In genomic region chr9:59941885-59942350, GRCm38 (mm10) we compare ENCODE assay signal across 14 mouse cellular contexts. TPM values are rescaled to one million over a fixed set of nuclear protein-coding genes. Genes with fewer than 3 reads are reported as not detected.
DNase-seq lines count a peak whose midpoint lies in the region; ATAC-seq and TF ChIP-seq lines count a peak whose summit lies in the region.
"Had no signal": no experiment of that assay in that cellular context is flagged by ENCODE, and none has a peak within 500 bp of the region (broad histone marks: within the 10 kb centered on the region; RNA-seq: fewer than 3 reads in every experiment).

No protein-coding gene starts in this region.

- H3K4me2 ChIP-seq in limb, embryonic 11.5 days (ENCODE audit: low read depth, severe bottlenecking) = no peak overlapping the region

- TF ChIP-seq CTCF in small intestine, adult 2 months (IDR thresholded peaks at IDR 0.05; ENCODE audit: extremely low read depth, insufficient read length, insufficient replicate concordance, low read depth, low read length) = no peak

- no peaks in the 10 kb centered on the region for H3K36me3 ChIP-seq in limb, embryonic 11.5 days (ENCODE audit: control insufficient read depth, insufficient read depth, low read length)
- H3K36me3 ChIP-seq in limb, embryonic 10.5 days = no peaks in the 10 kb centered on the region
- no peaks in the 10 kb centered on the region for H3K36me3 ChIP-seq in small intestine, adult 2 months (ENCODE audit: control insufficient read depth, insufficient read depth, low read length)

- no peak overlapping the region for H3K9ac ChIP-seq in limb, embryonic 11.5 days (ENCODE audit: low read length)

- 59% methylated on average over 9 of the region's 9 CpGs for WGBS in limb, embryonic 11.5 days
- 67% methylated on average over 9 of the region's 9 CpGs for WGBS in limb, embryonic 10.5 days
- WGBS in small intestine, adult 2 months = 9% methylated on average over 9 of the region's 9 CpGs

- no peak for ATAC-seq in limb, embryonic 11.5 days (ENCODE audit: insufficient number of reproducible peaks, low FRiP score, low TSS enrichment, low read depth)
- peak; percentile 78 for ATAC-seq in CD4-positive, CD25-positive, alpha-beta regulatory T cell, adult 4 months
- no peak for ATAC-seq in megakaryocyte-erythroid progenitor cell, adult 5-6 weeks (replicated peaks; ENCODE audit: low FRiP score, low TSS enrichment, poor library complexity, severe bottlenecking)
- ATAC-seq: hindbrain, postnatal 0 days had no signal

- no peaks in the 10 kb centered on the region for H3K9me3 ChIP-seq in limb, embryonic 11.5 days (ENCODE audit: control insufficient read depth, low read length)
- no peaks in the 10 kb centered on the region for H3K9me3 ChIP-seq in limb, embryonic 10.5 days (replicated peaks)

- intact Hi-C loops in gastrocnemius, postnatal 36 days (cut with DNase I) = no loop called here

- H3K27ac ChIP-seq in limb, embryonic 11.5 days (replicated peaks; ENCODE audit: low read depth, low read length) = peak overlapping the region; percentile 51; the same call in 1 of the 2 replicates
- H3K27ac ChIP-seq in limb, embryonic 10.5 days = no peak overlapping the region; the same call in 1 of the 2 replicates
- H3K27ac ChIP-seq in small intestine, adult 2 months (ENCODE audit: insufficient read depth, low read depth, low read length) = peak overlapping the region; percentile 35; the same call in 1 of the 2 replicates
- H3K27ac ChIP-seq: hindbrain, postnatal 0 days; left cerebral cortex, adult 2 months; macrophage had no signal

- H3K4me3 ChIP-seq in limb, embryonic 11.5 days (ENCODE audit: low read depth, low read length) = no peak overlapping the region
- no peak overlapping the region for H3K4me3 ChIP-seq in limb, embryonic 10.5 days
- no peak overlapping the region for H3K4me3 ChIP-seq in small intestine, adult 2 months (ENCODE audit: low read depth, low read length)
- H3K4me3 ChIP-seq: left cerebral cortex, adult 2 months had no signal

- TF ChIP-seq POLR2A in small intestine, adult 2 months (IDR thresholded peaks at IDR 0.05; ENCODE audit: low read depth, low read length) = no peak

- H3K4me1 ChIP-seq in limb, embryonic 11.5 days (ENCODE audit: control insufficient read depth, insufficient read depth, low read length) = peaks cover 12% of the 10 kb centered on the region
- H3K4me1 ChIP-seq in limb, embryonic 10.5 days = peaks cover 46% of the 10 kb centered on the region
- H3K4me1 ChIP-seq in small intestine, adult 2 months (ENCODE audit: control insufficient read depth, insufficient read depth, insufficient read length, low read length) = peaks cover 13% of the 10 kb centered on the region; the same call in 1 of the 2 replicates

- no peaks in the 10 kb centered on the region for H3K27me3 ChIP-seq in limb, embryonic 11.5 days (ENCODE audit: control insufficient read depth, insufficient read depth, low read length)
- H3K27me3 ChIP-seq in limb, embryonic 10.5 days (ENCODE audit: low read depth, poor library complexity, severe bottlenecking) = no peaks in the 10 kb centered on the region
- H3K27me3 ChIP-seq in small intestine, adult 2 months (ENCODE audit: control insufficient read depth, insufficient read depth, low read length) = no peaks in the 10 kb centered on the region

- no peak for DNase-seq in limb, embryonic 11.5 days (ENCODE audit: low spot score)
- DNase-seq in limb, embryonic 10.5 days (ENCODE audit: low spot score) = no peak
- DNase-seq in induced T-regulatory cell, adult 2 months (ENCODE audit: low read depth) = peak; percentile 94
- DNase-seq in gastrocnemius, postnatal 36 days = no peak
- DNase-seq: adrenal gland, postnatal 10 days; cerebellum, adult 11-12 months had no signal

RNA-seq across cellular contexts. Expression of gene Nr2e3, which starts 18.5 kb away (rescaled TPM):
- 0.71 and 1.1 TPM in 2 replicates for polyA plus RNA-seq in limb, embryonic 11.5 days (2014; fragmentation: Nextera tagmentation; extraction: Ambion mirVana)
- 0.11 and 0.33 TPM in 2 replicates for polyA plus RNA-seq in limb, embryonic 10.5 days (2016; fragmentation: Nextera tagmentation; extraction: Ambion mirVana)
- polyA plus RNA-seq in CD4-positive, CD25-positive, alpha-beta regulatory T cell, adult 4 months (2017; shearing (Covaris generic)) = not detected
- polyA plus RNA-seq in small intestine, adult 2 months (2012; rRNA removed) = 1.2 and 1.9 TPM in 2 replicates
- total RNA-seq in megakaryocyte-erythroid progenitor cell, adult 5-6 weeks (2014; fragmentation: Nextera tagmentation) = not detected in 2 replicates
- total RNA-seq in megakaryocyte-erythroid progenitor cell, adult 5-6 weeks (2017) = not detected in 2 replicates
- not detected for total RNA-seq in gastrocnemius, postnatal 36 days (2021)
- total RNA-seq: adrenal gland, postnatal 10 days; gastrocnemius, adult 18-20 months; hindbrain, postnatal 0 days; left cerebral cortex, adult 2 months; MEL had no signal
- polyA plus RNA-seq: hindbrain, postnatal 0 days; macrophage had no signal
